Mouse (Mus musculus) lung, adult 2 months (tissue): ENCODE results near the gene Cdr2l. TPM values are rescaled to one million over a fixed set of nuclear protein-coding genes. Genes with fewer than 3 reads are reported as not detected.

Source experiments
- DNase-seq: peaks from one replicate; pipeline ENCODE4 v3.0.0; 2022
- H3K4me1 ChIP-seq: fragments of 200-500 bp; 2 replicates; pipeline ENCODE4 v1.6.1; 2011; ENCODE audit warnings: low read length; ENCODE audit not compliant: control insufficient read depth, insufficient read depth
- H3K4me3 ChIP-seq: fragments of 200-500 bp; replicated peaks from 2 replicates; pipeline ENCODE3; 2011; ENCODE audit warnings: low read depth, mild to moderate bottlenecking, control low read depth, low read length; ENCODE audit errors: extremely low read depth
- CTCF ChIP-seq: fragments of 200-500 bp; IDR thresholded peaks from 2 replicates; pipeline ENCODE4 v1.5.1; 2011; ENCODE audit warnings: mild to moderate bottlenecking, low read length, control low read depth; ENCODE audit not compliant: insufficient read depth
- POLR2A ChIP-seq: fragments of 200-500 bp; IDR thresholded peaks from 2 replicates; pipeline ENCODE4 v1.6.1; 2011; ENCODE audit warnings: low read depth, mild to moderate bottlenecking, control low read depth, low read length, borderline replicate concordance; ENCODE audit errors: extremely low read depth
- WGBS: fragments of 180-500 bp; shearing (Covaris S2); methylation state at CpG from one replicate; pipeline ENCODE4 v1.1.7; 2018; 5-methylcytosine and 5-hydroxymethylcytosine counted together
- polyA plus RNA-seq: library from polyadenylated mRNA; depleted of rRNA; stranded (reverse); fragments of >200 nt; gene quantifications from 2 replicates; pipeline ENCODE4 v1.2.3, GENCODE M21; 2012; rRNA removed

Gene Cdr2l
- polyA plus RNA-seq = 29.1 and 33.8 TPM in 2 replicates

- WGBS = under 1% methylated on average over 75 of the region's 76 CpGs
- Histone ChIP-seq H3K4me3 (peak within 1 kb of the TSS; percentile 91), H3K4me1 (peaks cover 6% of the 10 kb centered on the region)
- TF ChIP-seq CTCF (no peak), POLR2A (no peak; the same call in none of the 2 replicates)
- peak; percentile 90 for DNase-seq
These were observed at the start of gene Cdr2l for GRCm38 (mm10) chr11:115381743-115382539. Gene Cdr2l, plus strand, starts transcription at chr11:115381916.

GRCm38 (mm10) chr11:115334531-115334930 lies 47.2 kb upstream of the Cdr2l start, which contains the start of gene Otop3:
Gene Otop3, plus strand, starts transcription at chr11:115334731.
- H3K4me1 ChIP-seq = no peaks in the 10 kb centered on the region
- no peak for TF ChIP-seq CTCF
- TF ChIP-seq POLR2A = no peak
- no peak within 1 kb of the TSS for H3K4me3 ChIP-seq
- 3% methylated on average over 29 of the region's 29 CpGs for WGBS
- no peak for DNase-seq

GRCm38 (mm10) chr11:115335223-115335622 lies 46.5 kb upstream of the Cdr2l start:
- DNase-seq = peak; percentile 22

GRCm38 (mm10) chr11:115336115-115336514 lies 45.6 kb upstream of the Cdr2l start:
- Histone ChIP-seq H3K4me1 (no peaks in the 10 kb centered on the region), H3K4me3 (no peak overlapping the region)
- WGBS = 17% methylated on average over 6 of the region's 6 CpGs
- TF ChIP-seq POLR2A (no peak), CTCF (no peak)
- DNase-seq = no peak

More at GRCm38 (mm10) chr11:115335223-115335622, 46.5 kb upstream of the Cdr2l start:
- no peak overlapping the region for H3K4me3 ChIP-seq
- 47% methylated on average over 12 of the region's 12 CpGs for WGBS
- H3K4me1 ChIP-seq = no peaks in the 10 kb centered on the region
- TF ChIP-seq POLR2A (no peak), CTCF (no peak)

- DNase-seq = no peak
- 35% methylated on average over 3 of the region's 3 CpGs for WGBS
- TF ChIP-seq POLR2A (no peak), CTCF (no peak)
- Histone ChIP-seq H3K4me3 (no peak overlapping the region), H3K4me1 (no peaks in the 10 kb centered on the region)
These were observed 44.4 kb upstream of the Cdr2l start for GRCm38 (mm10) chr11:115337350-115337749.

- TF ChIP-seq CTCF (no peak), POLR2A (no peak)
- Histone ChIP-seq H3K4me3 (no peak overlapping the region), H3K4me1 (no peaks in the 10 kb centered on the region)
- 71% methylated on average over 1 of the region's 1 CpGs for WGBS
- no peak for DNase-seq
These were observed 43.9 kb upstream of the Cdr2l start for GRCm38 (mm10) chr11:115337826-115338225.

- no peak overlapping the region for H3K4me3 ChIP-seq
- no peak for TF ChIP-seq POLR2A
- no peak for TF ChIP-seq CTCF
- no peaks in the 10 kb centered on the region for H3K4me1 ChIP-seq
- WGBS = 44% methylated on average over 2 of the region's 2 CpGs
- no peak for DNase-seq
These were observed 40.5 kb upstream of the Cdr2l start for GRCm38 (mm10) chr11:115341246-115341645.

- no peak for DNase-seq
- Histone ChIP-seq H3K4me1 (no peaks in the 10 kb centered on the region), H3K4me3 (no peak overlapping the region)
- WGBS = 59% methylated on average over 6 of the region's 6 CpGs
- no peak for TF ChIP-seq POLR2A
- TF ChIP-seq CTCF = no peak
These were observed 39.9 kb upstream of the Cdr2l start for GRCm38 (mm10) chr11:115341866-115342265.

GRCm38 (mm10) chr11:115344967-115345366 lies 36.7 kb upstream of the Cdr2l start:
- Histone ChIP-seq H3K4me3 (no peak overlapping the region), H3K4me1 (no peaks in the 10 kb centered on the region)
- no peak for DNase-seq
- TF ChIP-seq CTCF (no peak), POLR2A (no peak)
- WGBS = 18% methylated on average over 12 of the region's 12 CpGs

- WGBS = 32% methylated on average over 7 of the region's 7 CpGs
- Histone ChIP-seq H3K4me3 (no peak overlapping the region), H3K4me1 (no peaks in the 10 kb centered on the region)
- TF ChIP-seq POLR2A (no peak), CTCF (no peak)
- no peak for DNase-seq
These were observed 36.2 kb upstream of the Cdr2l start for GRCm38 (mm10) chr11:115345515-115345914.
